Mouse (Mus musculus): Measurements from ENCODE around the gene Gm20388. TPM values are rescaled to one million over a fixed set of nuclear protein-coding genes. Genes with fewer than 3 reads are reported as not detected.
"Not testable (repeated sequence)": the region's sequence is repeated elsewhere in the genome, so short reads cannot be mapped to it uniquely, and the experiment has no call there.

Gene Gm20388
- total and polyA plus RNA-seq, 2 experiments from 2014 or later, result 17.3 TPM; not detected in 1

- no peak for TF ChIP-seq EP300 (IDR thresholded peaks at IDR 0.05; ENCODE audit: low read depth)
- 0 out of 2 replicates have a peak, but pooled peaks have one; percentile 6 for TF ChIP-seq CTCF (IDR thresholded peaks at IDR 0.05; ENCODE audit: low read depth)
- 2% methylated on average over 59 of the region's 59 CpGs for WGBS
- Histone ChIP-seq H3K9ac (replicated peaks; ENCODE audit: low read depth, low read length) (peak within 1 kb of the TSS; percentile 66), H3K9me3 (replicated peaks; ENCODE audit: control insufficient read depth, low read length) (no peaks in the 10 kb centered on the region), H3K36me3 (replicated peaks; ENCODE audit: control insufficient read depth, insufficient read depth, low read length) (peaks cover 27% of the 10 kb centered on the region), H3K4me2 (ENCODE audit: low read depth, low read length) (peak within 1 kb of the TSS; percentile 92), H3K4me1 (ENCODE audit: control insufficient read depth, insufficient read depth) (peaks cover 12% of the 10 kb centered on the region; the same call in 1 of the 2 replicates), H3K27me3 (ENCODE audit: control insufficient read depth, insufficient read depth, low read length) (no peaks in the 10 kb centered on the region), H3K4me3 (ENCODE audit: low read depth, low read length) (peak within 1 kb of the TSS; percentile 62), H3K27ac (ENCODE audit: low read depth) (peak within 1 kb of the TSS; percentile 84)
- ATAC-seq (ENCODE audit: insufficient read depth, low read depth) (peak; percentile 91), DNase-seq (ENCODE audit: low spot score) (peak; percentile 85)
Measured at GRCm38 (mm10) chr8:123224278-123225266, 3313.9 kb downstream of the Gm20388 start, which contains the start of gene Cdk10. Gene Cdk10 (plus strand): TSS chr8:123224842.

- H3K4me3 ChIP-seq (ENCODE audit: low read depth, low read length), result no peak overlapping the region
- no peaks in the 10 kb centered on the region for H3K27me3 ChIP-seq (ENCODE audit: control insufficient read depth, insufficient read depth, low read length)
- no peak overlapping the region for H3K9ac ChIP-seq (replicated peaks; ENCODE audit: low read depth, low read length)
- H3K9me3 ChIP-seq (replicated peaks; ENCODE audit: control insufficient read depth, low read length), result no peaks in the 10 kb centered on the region
- DNase-seq (ENCODE audit: low spot score) (no peak), ATAC-seq (ENCODE audit: insufficient read depth, low read depth) (no peak)
- H3K4me2 ChIP-seq (ENCODE audit: low read depth, low read length), result no peak overlapping the region
- peaks cover 27% of the 10 kb centered on the region for H3K36me3 ChIP-seq (replicated peaks; ENCODE audit: control insufficient read depth, insufficient read depth, low read length)
- WGBS, result 88% methylated on average over 1 of the region's 1 CpGs
- H3K27ac ChIP-seq (ENCODE audit: low read depth), result no peak overlapping the region
- H3K4me1 ChIP-seq (ENCODE audit: control insufficient read depth, insufficient read depth), result peaks cover 12% of the 10 kb centered on the region; the same call in 1 of the 2 replicates
- TF ChIP-seq CTCF (IDR thresholded peaks at IDR 0.05; ENCODE audit: low read depth), result no peak
- TF ChIP-seq EP300 (IDR thresholded peaks at IDR 0.05; ENCODE audit: low read depth), result no peak
Measured at GRCm38 (mm10) chr8:123228416-123228815, 3317.8 kb downstream of the Gm20388 start.

GRCm38 (mm10) chr8:123230326-123230725 is 3319.7 kb downstream of the Gm20388 start:
- not testable (repeated sequence) for H3K9me3 ChIP-seq (replicated peaks; ENCODE audit: control insufficient read depth, low read length); H3K9ac ChIP-seq (replicated peaks; ENCODE audit: low read depth, low read length); H3K4me3 ChIP-seq (ENCODE audit: low read depth, low read length); DNase-seq (ENCODE audit: low spot score); H3K27ac ChIP-seq (ENCODE audit: low read depth); H3K27me3 ChIP-seq (ENCODE audit: control insufficient read depth, insufficient read depth, low read length); ATAC-seq (ENCODE audit: insufficient read depth, low read depth); H3K4me2 ChIP-seq (ENCODE audit: low read depth, low read length); H3K4me1 ChIP-seq (ENCODE audit: control insufficient read depth, insufficient read depth)
- 81% methylated on average over 10 of the region's 11 CpGs for WGBS
- H3K36me3 ChIP-seq (replicated peaks; ENCODE audit: control insufficient read depth, insufficient read depth, low read length), result peaks cover 27% of the 10 kb centered on the region

DNA sequence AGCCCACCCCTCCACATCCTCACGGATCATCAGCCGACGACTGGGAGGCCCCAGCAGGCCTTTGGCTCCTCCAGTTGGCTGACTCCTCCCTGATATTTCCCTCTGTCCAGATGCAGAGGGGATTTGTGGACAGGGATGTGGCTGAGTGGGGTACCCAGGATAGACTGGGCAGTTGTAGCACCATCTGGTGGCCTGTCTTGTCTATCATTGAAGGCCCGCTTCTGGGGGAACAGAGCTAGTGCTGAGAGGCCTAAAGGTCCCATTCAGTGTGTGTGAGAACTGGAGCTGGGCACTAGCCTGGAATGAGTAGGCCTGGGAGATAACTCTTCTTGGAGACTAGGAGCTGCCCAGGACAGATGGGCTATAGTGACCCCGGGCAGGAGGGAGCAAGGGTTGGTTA is 3321.1 kb downstream of the Gm20388 start:
- no peak for DNase-seq (ENCODE audit: low spot score)
- TF ChIP-seq EP300 (IDR thresholded peaks at IDR 0.05; ENCODE audit: low read depth), result no peak
- peak; percentile 34 for TF ChIP-seq CTCF (IDR thresholded peaks at IDR 0.05; ENCODE audit: low read depth)

GRCm38 (mm10) chr8:123232553-123232952 is 3321.9 kb downstream of the Gm20388 start:
- ATAC-seq (ENCODE audit: insufficient read depth, low read depth) (no peak), DNase-seq (ENCODE audit: low spot score) (no peak)
- H3K9ac ChIP-seq (replicated peaks; ENCODE audit: low read depth, low read length), result no peak overlapping the region
- H3K4me2 ChIP-seq (ENCODE audit: low read depth, low read length), result no peak overlapping the region
- no peaks in the 10 kb centered on the region for H3K9me3 ChIP-seq (replicated peaks; ENCODE audit: control insufficient read depth, low read length)
- H3K4me3 ChIP-seq (ENCODE audit: low read depth, low read length), result no peak overlapping the region
- 36% methylated on average over 7 of the region's 7 CpGs for WGBS
- TF ChIP-seq EP300 (IDR thresholded peaks at IDR 0.05; ENCODE audit: low read depth), result no peak
- no peak for TF ChIP-seq CTCF (IDR thresholded peaks at IDR 0.05; ENCODE audit: low read depth)
- H3K4me1 ChIP-seq (ENCODE audit: control insufficient read depth, insufficient read depth), result peaks cover 10% of the 10 kb centered on the region
- 0 out of 2 replicates have a peak, but pooled peaks cover 3% of the 10 kb centered on the region for H3K27me3 ChIP-seq (ENCODE audit: control insufficient read depth, insufficient read depth, low read length)
- H3K27ac ChIP-seq (ENCODE audit: low read depth), result no peak overlapping the region
- peaks cover 19% of the 10 kb centered on the region for H3K36me3 ChIP-seq (replicated peaks; ENCODE audit: control insufficient read depth, insufficient read depth, low read length)

More for the DNA sequence above, 3321.1 kb downstream of the Gm20388 start:
- no peak overlapping the region for H3K4me3 ChIP-seq (ENCODE audit: low read depth, low read length)
- H3K4me1 ChIP-seq (ENCODE audit: control insufficient read depth, insufficient read depth), result peaks cover 10% of the 10 kb centered on the region
- H3K4me2 ChIP-seq (ENCODE audit: low read depth, low read length), result no peak overlapping the region
- no peak for ATAC-seq (ENCODE audit: insufficient read depth, low read depth)
- H3K36me3 ChIP-seq (replicated peaks; ENCODE audit: control insufficient read depth, insufficient read depth, low read length), result peaks cover 27% of the 10 kb centered on the region
- WGBS, result 55% methylated on average over 5 of the region's 5 CpGs
- no peak overlapping the region for H3K9ac ChIP-seq (replicated peaks; ENCODE audit: low read depth, low read length)
- H3K27me3 ChIP-seq (ENCODE audit: control insufficient read depth, insufficient read depth, low read length), result 0 out of 2 replicates have a peak, but pooled peaks cover 3% of the 10 kb centered on the region
- no peak overlapping the region for H3K27ac ChIP-seq (ENCODE audit: low read depth)
- H3K9me3 ChIP-seq (replicated peaks; ENCODE audit: control insufficient read depth, low read length), result no peaks in the 10 kb centered on the region
